Mouse (Mus musculus): ENCODE results near the gene Smap1. TPM values are rescaled to one million over a fixed set of nuclear protein-coding genes. Genes with fewer than 3 reads are reported as not detected.
"Not testable (repeated sequence)": the region's sequence is repeated elsewhere in the genome, so short reads cannot be mapped to it uniquely, and the experiment has no call there.

Gene Smap1
- 100 to 1,000 TPM; 207 to 219 TPM for total RNA-seq (2021)

DNA sequence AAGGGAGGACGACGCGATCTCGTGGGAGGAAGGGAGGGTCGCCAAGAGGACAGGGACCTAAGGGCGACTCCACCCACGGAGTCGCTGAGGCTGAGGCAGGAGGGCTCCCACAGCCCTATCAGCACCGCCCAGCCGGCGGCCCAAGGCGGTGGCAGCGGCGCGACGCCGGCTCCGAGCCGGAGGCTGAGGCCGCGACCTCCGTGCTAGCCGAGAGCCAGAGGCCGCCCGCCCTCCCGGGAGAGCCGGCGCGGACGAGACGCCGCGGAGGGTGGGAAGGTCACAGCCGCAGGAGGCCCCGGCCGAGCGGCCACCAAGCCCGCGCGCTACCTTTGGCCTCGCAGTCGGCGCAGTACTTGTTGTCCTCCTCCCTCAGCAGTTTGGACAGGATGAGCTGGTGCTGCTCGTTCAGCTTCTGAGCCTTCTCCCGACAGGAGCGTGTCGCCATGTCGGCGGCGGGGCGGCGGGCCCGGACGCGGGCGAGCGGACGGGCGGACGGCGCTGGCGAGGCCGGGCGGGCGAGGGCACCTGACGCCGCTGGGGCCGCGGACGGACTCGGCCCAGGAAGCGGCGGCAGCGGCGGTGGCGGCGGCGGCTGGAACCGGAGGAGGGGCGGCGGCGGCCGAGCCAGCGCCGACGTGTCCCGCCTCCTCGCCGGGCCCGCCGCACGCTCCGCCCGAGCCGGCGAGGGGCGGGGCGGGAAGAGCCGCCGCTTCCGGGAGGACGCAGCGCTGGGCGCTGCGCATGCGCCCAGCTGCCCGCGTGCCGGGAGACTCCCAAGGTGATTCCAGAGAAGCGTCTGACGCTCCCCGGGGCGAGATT is at the start of gene Smap1:
TSS of gene Smap1 (minus strand) at position 607 of the 819 bp plus-strand sequence.
- intact Hi-C loops (cut with DNase I) = no loop called here
- peak; percentile 85 for DNase-seq

- intact Hi-C loops (cut with DNase I); DNase-seq: not testable (repeated sequence)
Observed at GRCm38 (mm10) chr1:23971159-23971558, 49.0 kb upstream of the Smap1 start.

GRCm38 (mm10) chr1:23968027-23968725 is 46.1 kb upstream of the Smap1 start:
- intact Hi-C loops (cut with DNase I) = no loop called here
- DNase-seq = no peak

DNA sequence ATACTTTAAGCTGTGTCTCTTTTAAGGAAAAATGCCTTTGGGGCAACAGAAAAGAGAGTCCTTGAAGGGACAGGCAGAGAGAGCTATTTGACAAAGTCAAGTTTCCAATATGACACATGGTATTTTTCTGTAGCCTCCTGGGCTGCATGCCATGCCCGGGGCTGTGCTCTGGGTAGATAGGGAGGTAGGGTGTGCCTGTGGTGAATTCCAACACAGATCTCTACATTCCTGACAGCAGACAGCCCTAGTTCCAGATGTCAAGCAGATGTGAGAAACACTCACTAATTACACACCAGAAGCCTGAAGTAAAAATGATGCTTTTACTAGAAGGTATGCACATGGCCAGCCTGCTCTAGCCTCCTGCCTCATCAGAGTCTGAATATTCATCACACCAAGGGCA is 44.1 kb upstream of the Smap1 start:
- intact Hi-C loops (cut with DNase I) = no loop called here
- DNase-seq = no peak

GRCm38 (mm10) chr1:23959415-23959732 is 37.3 kb upstream of the Smap1 start:
- intact Hi-C loops (cut with DNase I) = no loop called here
- DNase-seq = no peak

- no peak for DNase-seq
- intact Hi-C loops (cut with DNase I) = no loop called here
Observed at GRCm38 (mm10) chr1:23958668-23959414, 36.7 kb upstream of the Smap1 start.

- intact Hi-C loops (cut with DNase I) = no loop called here
- no peak for DNase-seq
Observed at GRCm38 (mm10) chr1:23958101-23958500, 36.0 kb upstream of the Smap1 start.

DNA sequence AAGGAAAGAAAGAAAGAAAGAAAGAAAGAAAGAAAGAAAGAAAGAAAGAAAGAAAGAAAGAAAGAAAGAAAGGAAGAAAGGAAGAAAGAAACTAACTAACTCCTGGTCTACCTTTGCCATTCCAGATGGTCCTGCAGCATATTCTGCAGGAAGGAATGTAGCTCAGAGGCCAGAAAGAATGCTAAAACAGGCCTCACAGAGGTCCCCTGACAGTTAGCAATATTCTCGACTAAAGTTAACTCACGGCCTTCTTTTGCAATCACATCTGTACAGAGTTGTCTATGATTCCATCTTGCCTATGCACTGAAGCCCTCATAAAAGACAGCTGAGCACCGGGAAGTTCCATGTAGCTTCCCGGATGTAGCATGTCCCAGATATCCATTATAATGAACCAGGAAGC is 33.4 kb upstream of the Smap1 start:
- DNase-seq = no peak
- intact Hi-C loops (cut with DNase I) = no loop called here

DNA sequence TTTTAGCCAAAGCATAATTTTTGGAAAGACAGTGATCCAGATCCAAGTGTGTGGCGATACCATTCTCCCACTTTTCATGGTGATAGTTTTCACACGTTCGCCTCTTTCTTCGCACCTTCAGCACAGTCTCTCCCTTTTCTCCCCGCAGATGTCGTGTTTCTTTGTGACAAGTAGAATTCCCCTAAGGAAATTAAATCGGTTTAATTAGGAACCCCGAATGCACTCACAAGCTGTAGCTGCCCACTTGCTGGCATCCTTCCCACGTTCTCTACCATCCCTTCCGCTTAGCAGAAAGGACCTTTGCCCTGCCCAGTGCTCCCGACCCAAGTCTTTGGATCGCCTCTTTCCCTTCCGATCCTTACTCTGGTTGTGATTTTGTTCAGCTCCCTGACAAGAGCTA is 31.8 kb upstream of the Smap1 start:
- intact Hi-C loops (cut with DNase I) = no loop called here
- peak; percentile 6 for DNase-seq

GRCm38 (mm10) chr1:23948778-23949699 is 26.9 kb upstream of the Smap1 start:
- intact Hi-C loops (cut with DNase I) = no loop called here
- no peak for DNase-seq

GRCm38 (mm10) chr1:23948290-23948689 is 26.2 kb upstream of the Smap1 start:
- DNase-seq = no peak
- intact Hi-C loops (cut with DNase I) = no loop called here

DNA sequence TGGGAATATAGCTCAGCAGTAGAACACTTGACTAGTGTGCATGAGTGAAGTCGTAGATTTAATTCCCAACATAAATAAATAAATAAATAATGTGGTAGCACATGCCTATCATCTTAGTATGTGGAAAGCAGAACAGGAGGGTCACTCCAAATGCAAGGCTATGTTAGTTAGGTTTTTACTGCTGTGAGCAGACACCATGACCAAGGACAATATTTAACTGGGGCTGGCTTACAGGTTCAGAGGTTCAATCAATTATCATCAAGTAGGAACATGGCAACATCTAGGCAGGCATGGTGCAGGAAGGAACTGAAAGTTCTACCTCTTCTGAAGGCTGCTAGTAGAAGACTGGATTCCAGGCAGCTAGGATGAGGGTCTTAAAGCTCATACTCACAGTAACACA is 22.0 kb upstream of the Smap1 start:
- intact Hi-C loops (cut with DNase I) = no loop called here
- no peak for DNase-seq

DNA sequence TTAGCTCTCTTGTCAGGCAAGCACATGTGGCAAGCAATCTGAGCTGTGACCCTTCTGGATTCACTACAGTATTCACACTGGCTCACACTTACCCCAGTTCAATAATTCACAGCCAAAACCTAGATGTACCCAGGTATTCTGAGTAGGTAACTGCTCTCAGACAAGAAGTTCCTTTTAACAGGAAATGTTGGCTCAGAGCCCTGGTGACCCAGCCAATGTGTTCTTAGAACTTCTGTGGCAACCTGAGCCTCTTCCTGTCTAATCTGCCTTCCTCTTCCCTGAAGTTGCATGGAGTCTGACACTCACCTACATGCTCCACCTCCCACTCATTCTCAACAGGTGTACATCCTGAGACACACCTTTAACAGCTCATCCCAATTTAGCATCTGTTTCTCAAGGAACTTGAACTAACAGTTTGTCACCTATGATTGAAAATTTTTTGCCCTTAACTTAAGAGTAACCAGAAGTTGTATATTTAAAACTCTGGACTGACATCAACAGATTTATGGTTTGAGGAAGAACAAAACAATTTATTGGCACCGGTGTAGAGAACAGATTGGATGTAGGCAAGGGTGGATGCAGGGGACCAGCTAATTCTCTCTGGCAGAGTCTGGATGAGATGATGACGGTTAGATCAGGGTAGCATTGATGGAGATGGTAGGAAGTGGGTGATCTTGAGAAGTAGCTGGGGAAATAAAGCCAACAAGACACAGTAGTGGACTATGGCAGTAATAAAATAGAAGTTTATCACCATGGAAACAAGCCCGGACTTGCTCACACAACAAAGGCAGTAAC is 21.2 kb upstream of the Smap1 start:
- DNase-seq = no peak
- intact Hi-C loops (cut with DNase I) = no loop called here

DNA sequence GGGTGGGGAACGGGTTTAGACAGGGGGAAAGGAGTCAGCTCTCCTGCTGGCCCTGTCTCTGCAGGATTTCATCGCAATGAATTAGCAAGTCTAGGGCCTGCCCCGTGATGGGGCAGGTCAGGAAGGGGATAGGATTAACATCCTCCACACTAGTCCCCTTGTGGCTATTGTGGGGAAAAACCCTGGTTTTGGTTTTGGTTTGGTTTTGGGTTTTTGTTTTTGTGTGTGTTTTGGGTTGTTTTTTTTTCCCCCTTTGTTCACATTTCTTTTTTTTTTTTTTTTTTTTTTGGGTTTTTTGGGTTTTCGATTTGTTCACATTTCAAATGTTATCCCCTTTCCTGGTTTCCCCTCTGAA is 13.3 kb upstream of the Smap1 start:
- intact Hi-C loops (cut with DNase I) = loop anchor here (10.0 kb wide), 1 partner anchor 49 kb away; no protein-coding TSS in a partner anchor
- no peak for DNase-seq

- DNase-seq = no peak
- intact Hi-C loops (cut with DNase I) = loop anchor here (10.0 kb wide), 1 partner anchor 50 kb away; no protein-coding TSS in a partner anchor
Observed at GRCm38 (mm10) chr1:23934669-23935407, 12.7 kb upstream of the Smap1 start.

DNA sequence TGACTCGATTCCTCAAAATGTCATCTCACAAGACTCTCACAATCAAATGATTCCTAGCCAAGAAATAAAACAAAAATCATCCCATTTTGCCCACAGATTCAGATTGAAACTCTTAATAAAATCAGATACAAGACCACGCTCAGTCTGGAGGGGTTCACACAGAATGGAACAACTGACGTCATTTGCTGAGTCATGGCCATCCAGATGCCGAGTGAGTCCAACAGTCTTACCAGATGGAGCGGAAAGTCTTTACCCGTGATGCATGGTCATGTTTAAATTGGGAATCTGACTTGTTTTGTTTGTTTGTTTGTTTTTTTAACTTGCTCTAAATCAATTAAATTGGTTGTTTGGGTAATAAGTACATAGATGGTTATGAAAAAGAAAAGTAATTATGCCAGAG is 7.3 kb upstream of the Smap1 start:
- no peak for DNase-seq
- intact Hi-C loops (cut with DNase I) = no loop called here

DNA sequence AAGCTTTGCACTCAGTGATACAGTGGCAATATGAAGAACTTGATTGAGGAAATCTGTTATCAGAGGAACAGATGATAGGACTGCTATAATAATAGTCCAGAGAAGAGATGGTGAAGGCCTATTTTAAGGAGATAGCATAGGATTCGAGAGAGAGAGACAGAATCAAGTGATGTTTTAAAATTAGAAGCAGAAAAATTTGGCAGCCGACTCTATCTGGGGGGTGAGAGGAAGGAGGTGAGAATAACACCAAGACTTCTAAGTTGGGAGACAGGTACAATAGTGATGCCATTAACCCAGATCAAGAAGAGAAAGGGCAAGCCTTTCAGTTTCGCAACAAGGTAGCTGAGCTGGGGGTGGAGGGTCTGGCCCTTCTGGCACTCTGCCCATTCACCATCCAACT is 6.3 kb upstream of the Smap1 start:
- intact Hi-C loops (cut with DNase I) = no loop called here
- no peak for DNase-seq

GRCm38 (mm10) chr1:23923779-23924708 is 1.9 kb upstream of the Smap1 start:
- intact Hi-C loops (cut with DNase I) = no loop called here
- no peak for DNase-seq

All from left cerebral cortex, postnatal 4 days (tissue).